Mouse (Mus musculus): ENCODE data around the gene Enpep.

Gene Enpep

GRCm38 (mm10) chr3:129332586-129332985, at the start of gene Enpep:
Enpep (minus strand) TSS chr3:129332720.
- H3K4me3 ChIP-seq (replicated peaks; ENCODE audit: low read length) = no peak within 1 kb of the TSS
- TF ChIP-seq POU5F1 (IDR thresholded peaks at IDR 0.05; ENCODE audit: borderline replicate concordance, low read length) (no peak), NANOG (IDR thresholded peaks at IDR 0.05; ENCODE audit: borderline replicate concordance, low read length) (no peak)
- H3K9me3 ChIP-seq (ENCODE audit: low read length) = no peaks in the 10 kb centered on the region
- no peaks in the 10 kb centered on the region for H3K36me3 ChIP-seq (ENCODE audit: insufficient read depth, low read length)
- no peaks in the 10 kb centered on the region for H3K27me3 ChIP-seq (ENCODE audit: insufficient read depth, low read length)
- H3K4me1 ChIP-seq (replicated peaks; ENCODE audit: low read depth, low read length) = no peaks in the 10 kb centered on the region

GRCm38 (mm10) chr3:129379109-129379508, 46.6 kb upstream of the Enpep start:
- H3K27me3 ChIP-seq (ENCODE audit: insufficient read depth, low read length) = no peaks in the 10 kb centered on the region

GRCm38 (mm10) chr3:129375087-129375486, 42.6 kb upstream of the Enpep start:
- Histone ChIP-seq H3K9me3 (ENCODE audit: low read length) (peaks cover 9% of the 10 kb centered on the region; the same call in 1 of the 2 replicates), H3K4me3 (replicated peaks; ENCODE audit: low read length) (no peak overlapping the region), H3K36me3 (ENCODE audit: insufficient read depth, low read length) (no peaks in the 10 kb centered on the region), H3K27me3 (ENCODE audit: insufficient read depth, low read length) (no peaks in the 10 kb centered on the region), H3K4me1 (replicated peaks; ENCODE audit: low read depth, low read length) (no peaks in the 10 kb centered on the region)
- no peak for TF ChIP-seq CTCF (conservative IDR thresholded peaks at IDR 0.05; ENCODE audit: low read length)
- TF ChIP-seq NANOG (IDR thresholded peaks at IDR 0.05; ENCODE audit: borderline replicate concordance, low read length) = no peak
- no peak for TF ChIP-seq POU5F1 (IDR thresholded peaks at IDR 0.05; ENCODE audit: borderline replicate concordance, low read length)

More at GRCm38 (mm10) chr3:129379109-129379508, 46.6 kb upstream of the Enpep start:
- Histone ChIP-seq H3K4me1 (replicated peaks; ENCODE audit: low read depth, low read length) (no peaks in the 10 kb centered on the region), H3K36me3 (ENCODE audit: insufficient read depth, low read length) (no peaks in the 10 kb centered on the region), H3K4me3 (replicated peaks; ENCODE audit: low read length) (no peak overlapping the region), H3K9me3 (ENCODE audit: low read length) (no peaks in the 10 kb centered on the region)
- TF ChIP-seq NANOG (IDR thresholded peaks at IDR 0.05; ENCODE audit: borderline replicate concordance, low read length) (no peak), CTCF (conservative IDR thresholded peaks at IDR 0.05; ENCODE audit: low read length) (no peak), POU5F1 (IDR thresholded peaks at IDR 0.05; ENCODE audit: borderline replicate concordance, low read length) (no peak)

- peaks cover 9% of the 10 kb centered on the region; the same call in 1 of the 2 replicates for H3K9me3 ChIP-seq (ENCODE audit: low read length)
- H3K27me3 ChIP-seq (ENCODE audit: insufficient read depth, low read length) = no peaks in the 10 kb centered on the region
- no peaks in the 10 kb centered on the region for H3K36me3 ChIP-seq (ENCODE audit: insufficient read depth, low read length)
- TF ChIP-seq POU5F1 (IDR thresholded peaks at IDR 0.05; ENCODE audit: borderline replicate concordance, low read length) (no peak), NANOG (IDR thresholded peaks at IDR 0.05; ENCODE audit: borderline replicate concordance, low read length) (no peak), CTCF (conservative IDR thresholded peaks at IDR 0.05; ENCODE audit: low read length) (no peak)
- no peaks in the 10 kb centered on the region for H3K4me1 ChIP-seq (replicated peaks; ENCODE audit: low read depth, low read length)
- no peak overlapping the region for H3K4me3 ChIP-seq (replicated peaks; ENCODE audit: low read length)
These were observed 40.6 kb upstream of the Enpep start for GRCm38 (mm10) chr3:129373108-129373507.

- H3K4me1 ChIP-seq (replicated peaks; ENCODE audit: low read depth, low read length) = no peaks in the 10 kb centered on the region
- H3K4me3 ChIP-seq (replicated peaks; ENCODE audit: low read length) = no peak overlapping the region
- TF ChIP-seq POU5F1 (IDR thresholded peaks at IDR 0.05; ENCODE audit: borderline replicate concordance, low read length) (no peak), NANOG (IDR thresholded peaks at IDR 0.05; ENCODE audit: borderline replicate concordance, low read length) (no peak), CTCF (conservative IDR thresholded peaks at IDR 0.05; ENCODE audit: low read length) (no peak)
- H3K9me3 ChIP-seq (ENCODE audit: low read length) = peaks cover 17% of the 10 kb centered on the region; the same call in 1 of the 2 replicates
- H3K36me3 ChIP-seq (ENCODE audit: insufficient read depth, low read length) = no peaks in the 10 kb centered on the region
- no peaks in the 10 kb centered on the region for H3K27me3 ChIP-seq (ENCODE audit: insufficient read depth, low read length)
These were observed 37.0 kb upstream of the Enpep start for GRCm38 (mm10) chr3:129369491-129369890.

GRCm38 (mm10) chr3:129365919-129366318, 33.4 kb upstream of the Enpep start:
- Histone ChIP-seq H3K27me3 (ENCODE audit: insufficient read depth, low read length) (no peaks in the 10 kb centered on the region), H3K9me3 (ENCODE audit: low read length) (peaks cover 12% of the 10 kb centered on the region; the same call in 1 of the 2 replicates), H3K36me3 (ENCODE audit: insufficient read depth, low read length) (no peaks in the 10 kb centered on the region), H3K4me1 (replicated peaks; ENCODE audit: low read depth, low read length) (no peaks in the 10 kb centered on the region), H3K4me3 (replicated peaks; ENCODE audit: low read length) (no peak overlapping the region)
- TF ChIP-seq CTCF (conservative IDR thresholded peaks at IDR 0.05; ENCODE audit: low read length) (no peak), NANOG (IDR thresholded peaks at IDR 0.05; ENCODE audit: borderline replicate concordance, low read length) (no peak), POU5F1 (IDR thresholded peaks at IDR 0.05; ENCODE audit: borderline replicate concordance, low read length) (no peak)

GRCm38 (mm10) chr3:129364818-129365390, 32.4 kb upstream of the Enpep start:
- Histone ChIP-seq H3K36me3 (ENCODE audit: insufficient read depth, low read length) (no peaks in the 10 kb centered on the region), H3K4me3 (replicated peaks; ENCODE audit: low read length) (no peak overlapping the region)

GRCm38 (mm10) chr3:129363426-129363825, 30.9 kb upstream of the Enpep start:
- peaks cover 8% of the 10 kb centered on the region; the same call in 1 of the 2 replicates for H3K9me3 ChIP-seq (ENCODE audit: low read length)
- TF ChIP-seq CTCF (conservative IDR thresholded peaks at IDR 0.05; ENCODE audit: low read length) = no peak
- no peak for TF ChIP-seq NANOG (IDR thresholded peaks at IDR 0.05; ENCODE audit: borderline replicate concordance, low read length)
- TF ChIP-seq POU5F1 (IDR thresholded peaks at IDR 0.05; ENCODE audit: borderline replicate concordance, low read length) = no peak
- H3K36me3 ChIP-seq (ENCODE audit: insufficient read depth, low read length) = no peaks in the 10 kb centered on the region
- H3K4me3 ChIP-seq (replicated peaks; ENCODE audit: low read length) = no peak overlapping the region
- H3K4me1 ChIP-seq (replicated peaks; ENCODE audit: low read depth, low read length) = no peaks in the 10 kb centered on the region
- H3K27me3 ChIP-seq (ENCODE audit: insufficient read depth, low read length) = no peaks in the 10 kb centered on the region

More at GRCm38 (mm10) chr3:129364818-129365390, 32.4 kb upstream of the Enpep start:
- Histone ChIP-seq H3K9me3 (ENCODE audit: low read length) (peaks cover 8% of the 10 kb centered on the region; the same call in 1 of the 2 replicates), H3K4me1 (replicated peaks; ENCODE audit: low read depth, low read length) (no peaks in the 10 kb centered on the region), H3K27me3 (ENCODE audit: insufficient read depth, low read length) (no peaks in the 10 kb centered on the region)
- TF ChIP-seq CTCF (conservative IDR thresholded peaks at IDR 0.05; ENCODE audit: low read length) (no peak), NANOG (IDR thresholded peaks at IDR 0.05; ENCODE audit: borderline replicate concordance, low read length) (no peak), POU5F1 (IDR thresholded peaks at IDR 0.05; ENCODE audit: borderline replicate concordance, low read length) (no peak)

GRCm38 (mm10) chr3:129358115-129358514, 25.6 kb upstream of the Enpep start:
- no peak for TF ChIP-seq NANOG (IDR thresholded peaks at IDR 0.05; ENCODE audit: borderline replicate concordance, low read length)
- no peak for TF ChIP-seq CTCF (conservative IDR thresholded peaks at IDR 0.05; ENCODE audit: low read length)
- TF ChIP-seq POU5F1 (IDR thresholded peaks at IDR 0.05; ENCODE audit: borderline replicate concordance, low read length) = no peak
- H3K4me3 ChIP-seq (replicated peaks; ENCODE audit: low read length) = no peak overlapping the region

More at GRCm38 (mm10) chr3:129358115-129358514, 25.6 kb upstream of the Enpep start:
- Histone ChIP-seq H3K36me3 (ENCODE audit: insufficient read depth, low read length) (no peaks in the 10 kb centered on the region), H3K4me1 (replicated peaks; ENCODE audit: low read depth, low read length) (no peaks in the 10 kb centered on the region), H3K27me3 (ENCODE audit: insufficient read depth, low read length) (no peaks in the 10 kb centered on the region), H3K9me3 (ENCODE audit: low read length) (no peaks in the 10 kb centered on the region)

Measured in E14TG2a.4 (cell line).